Mouse (Mus musculus) ES-Bruce4 (cell line): ENCODE data around the gene Ddr2. TPM values are rescaled to one million over a fixed set of nuclear protein-coding genes. Genes with fewer than 3 reads are reported as not detected.

Experiments
- H3K27ac ChIP-seq: 2 replicates; pipeline ENCODE4 v1.5.1; 2012; ENCODE audit warnings: low read length, inconsistent platforms; ENCODE audit not compliant: insufficient read depth
- H3K27me3 ChIP-seq: 2 replicates; pipeline ENCODE4 v1.6.1; 2012; ENCODE audit warnings: mild to moderate bottlenecking, low read length, inconsistent platforms; ENCODE audit not compliant: control insufficient read depth, poor library complexity, insufficient read depth, severe bottlenecking
- H3K36me3 ChIP-seq: 2 replicates; pipeline ENCODE4 v1.6.1; 2012; ENCODE audit warnings: inconsistent platforms, mild to moderate bottlenecking, low read length, moderate library complexity; ENCODE audit not compliant: control insufficient read depth, poor library complexity, insufficient read depth, severe bottlenecking
- H3K4me1 ChIP-seq: one replicate; pipeline ENCODE4 v1.8.1; 2011; ENCODE audit warnings: low read length; ENCODE audit not compliant: control insufficient read depth, insufficient read depth
- H3K4me3 ChIP-seq: 2 replicates; pipeline ENCODE4 v1.5.1; 2011; ENCODE audit warnings: low read depth, mild to moderate bottlenecking, low read length
- H3K9ac ChIP-seq: 2 replicates; pipeline ENCODE4 v1.6.1; 2012; ENCODE audit warnings: low read depth, mild to moderate bottlenecking, inconsistent platforms; ENCODE audit not compliant: poor library complexity, severe bottlenecking
- H3K9me3 ChIP-seq: replicated peaks from 2 replicates; pipeline ENCODE4 v1.6.1; 2012; ENCODE audit warnings: mild to moderate bottlenecking, low read length, inconsistent platforms; ENCODE audit not compliant: control insufficient read depth, poor library complexity, insufficient read depth, severe bottlenecking
- CTCF ChIP-seq: IDR thresholded peaks from one replicate; pipeline ENCODE4 v1.8.1; 2011; ENCODE audit warnings: low read depth, low read length
- EP300 ChIP-seq: IDR thresholded peaks from 2 replicates; pipeline ENCODE4 v1.6.1; 2011; ENCODE audit warnings: low read depth, low read length; ENCODE audit not compliant: insufficient read depth
- POLR2A ChIP-seq: IDR thresholded peaks from one replicate; pipeline ENCODE4 v1.8.1; 2011; ENCODE audit warnings: low read length; ENCODE audit not compliant: insufficient read depth
- polyA plus RNA-seq: library from polyadenylated mRNA; stranded (reverse); fragments of >200 nt; gene quantifications from 2 replicates; pipeline ENCODE4 v1.2.4, GENCODE M21; 2011; ENCODE audit warnings: low read depth; ENCODE audit not compliant: missing spikeins, insufficient read depth, insufficient read length

The Ddr2 gene
- polyA plus RNA-seq, 1 experiment: 1.7 TPM

DNA sequence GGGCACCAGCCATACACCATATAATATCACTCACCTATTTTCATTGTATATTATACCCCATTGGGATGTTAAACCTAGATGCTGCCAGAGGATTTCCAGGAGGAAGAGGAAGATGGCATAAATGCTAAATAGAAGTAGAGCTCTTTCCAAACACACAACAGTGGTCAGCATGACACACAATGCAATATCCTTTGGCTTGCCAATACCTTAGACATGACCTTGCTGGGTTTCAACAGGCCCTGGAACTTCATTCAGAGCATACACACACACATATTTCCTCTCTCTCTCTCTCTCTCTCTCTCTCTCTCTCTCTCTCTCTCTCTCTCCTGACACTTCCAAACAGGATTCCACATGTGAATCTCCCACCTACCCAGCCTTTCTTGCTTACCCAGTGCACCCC, 66.8 kb downstream of the Ddr2 start:
- Histone ChIP-seq H3K4me3 (no peak overlapping the region), H3K36me3 (no peaks in the 10 kb centered on the region), H3K4me1 (no peaks in the 10 kb centered on the region), H3K9me3 (no peaks in the 10 kb centered on the region), H3K27me3 (no peaks in the 10 kb centered on the region), H3K9ac (no peak overlapping the region), H3K27ac (no peak overlapping the region)
- TF ChIP-seq POLR2A (no peak), EP300 (no peak), CTCF (no peak)

DNA sequence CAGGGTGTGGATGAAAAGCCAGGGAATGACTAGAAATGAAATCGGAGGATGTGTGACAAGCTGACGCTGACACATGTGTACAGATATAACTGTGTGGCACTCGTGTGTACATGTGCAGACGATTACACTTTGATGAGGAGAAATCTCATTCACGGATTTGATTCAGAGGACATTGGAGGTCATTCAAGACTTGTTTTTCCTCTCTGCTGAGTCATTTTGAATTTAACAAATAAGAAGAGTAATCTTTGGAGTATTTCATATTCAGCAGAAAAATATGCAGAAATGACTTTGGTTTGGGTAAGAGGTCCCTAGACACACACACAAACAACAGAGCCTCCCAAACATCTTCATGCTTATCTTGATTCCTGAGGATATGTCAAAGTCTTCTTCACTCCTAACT, 67.6 kb downstream of the Ddr2 start:
- TF ChIP-seq CTCF: no peak
- TF ChIP-seq POLR2A: no peak
- no peak for TF ChIP-seq EP300
- no peaks in the 10 kb centered on the region for H3K9me3 ChIP-seq
- no peak overlapping the region for H3K27ac ChIP-seq
- no peaks in the 10 kb centered on the region for H3K4me1 ChIP-seq
- no peak overlapping the region for H3K4me3 ChIP-seq
- H3K27me3 ChIP-seq: no peaks in the 10 kb centered on the region
- no peaks in the 10 kb centered on the region for H3K36me3 ChIP-seq
- no peak overlapping the region for H3K9ac ChIP-seq

DNA sequence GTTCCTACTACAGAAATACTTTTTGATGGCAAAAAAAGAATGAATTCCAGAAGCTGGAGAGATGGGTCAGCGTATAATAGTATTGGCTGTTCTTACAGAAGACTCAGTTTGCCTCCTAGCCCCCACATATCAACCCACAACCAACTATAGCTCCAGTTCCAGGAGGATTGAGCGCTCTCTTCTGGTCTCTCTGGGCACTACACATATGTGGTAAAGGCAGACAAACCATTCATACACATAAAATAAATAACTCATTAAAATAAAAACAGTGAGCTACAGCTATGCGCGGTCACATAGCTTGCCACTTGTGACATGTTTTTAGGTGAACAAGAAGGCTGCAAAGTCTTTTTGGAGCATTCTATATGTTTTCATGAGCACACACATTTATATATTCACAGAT, 71.2 kb downstream of the Ddr2 start:
- Histone ChIP-seq H3K36me3 (no peaks in the 10 kb centered on the region), H3K4me3 (no peak overlapping the region), H3K9me3 (no peaks in the 10 kb centered on the region), H3K27me3 (no peaks in the 10 kb centered on the region), H3K27ac (no peak overlapping the region), H3K4me1 (no peaks in the 10 kb centered on the region), H3K9ac (no peak overlapping the region)
- no peak for TF ChIP-seq EP300
- no peak for TF ChIP-seq POLR2A
- TF ChIP-seq CTCF: no peak

DNA sequence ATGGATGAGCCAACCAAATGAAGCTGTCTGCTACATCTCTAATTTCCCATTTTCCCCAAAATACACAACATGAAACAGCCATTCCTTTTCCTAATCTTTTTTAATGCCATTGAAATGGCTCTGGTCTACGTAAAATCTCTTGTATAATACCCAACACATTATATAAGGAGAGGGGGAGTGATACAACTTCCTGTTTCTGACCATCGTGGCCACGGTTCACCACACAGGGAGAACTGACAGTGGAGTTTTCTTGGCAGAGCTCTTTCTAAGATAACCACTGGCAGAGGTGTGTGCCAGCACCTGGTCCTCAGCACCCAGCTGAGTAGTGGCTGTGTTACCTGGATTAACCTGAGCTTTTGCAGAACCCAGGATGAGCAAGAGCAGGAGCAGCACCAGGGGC, 75.0 kb downstream of the Ddr2 start:
- Histone ChIP-seq H3K9me3 (no peaks in the 10 kb centered on the region), H3K27ac (no peak overlapping the region), H3K9ac (no peak overlapping the region), H3K4me1 (no peaks in the 10 kb centered on the region), H3K4me3 (no peak overlapping the region), H3K27me3 (no peaks in the 10 kb centered on the region), H3K36me3 (no peaks in the 10 kb centered on the region)
- no peak for TF ChIP-seq CTCF
- TF ChIP-seq EP300: no peak
- TF ChIP-seq POLR2A: no peak

DNA sequence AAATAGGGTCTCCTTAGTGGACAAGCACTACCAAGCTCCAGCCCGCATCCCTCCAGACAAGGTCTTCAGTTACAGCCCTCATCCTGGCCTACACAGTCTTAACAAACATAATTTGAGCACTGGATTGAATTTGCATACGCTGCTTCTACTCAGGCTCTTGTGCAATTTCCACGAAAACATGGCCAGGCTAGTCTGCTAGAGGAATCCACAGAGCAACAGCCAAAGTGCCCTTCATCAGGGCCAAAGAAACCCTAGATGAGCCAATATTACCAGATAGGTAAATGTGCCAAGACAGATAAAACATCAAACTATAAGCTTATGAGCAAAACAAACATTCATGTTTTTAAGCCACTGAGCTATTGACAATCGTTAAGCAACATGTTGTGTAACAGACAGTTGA, 75.6 kb downstream of the Ddr2 start:
- H3K27ac ChIP-seq: no peak overlapping the region
- H3K4me1 ChIP-seq: no peaks in the 10 kb centered on the region
- no peaks in the 10 kb centered on the region for H3K27me3 ChIP-seq
- no peaks in the 10 kb centered on the region for H3K9me3 ChIP-seq
- H3K36me3 ChIP-seq: no peaks in the 10 kb centered on the region
- TF ChIP-seq CTCF: no peak
- no peak for TF ChIP-seq EP300
- no peak for TF ChIP-seq POLR2A
- no peak overlapping the region for H3K9ac ChIP-seq
- no peak overlapping the region for H3K4me3 ChIP-seq

DNA sequence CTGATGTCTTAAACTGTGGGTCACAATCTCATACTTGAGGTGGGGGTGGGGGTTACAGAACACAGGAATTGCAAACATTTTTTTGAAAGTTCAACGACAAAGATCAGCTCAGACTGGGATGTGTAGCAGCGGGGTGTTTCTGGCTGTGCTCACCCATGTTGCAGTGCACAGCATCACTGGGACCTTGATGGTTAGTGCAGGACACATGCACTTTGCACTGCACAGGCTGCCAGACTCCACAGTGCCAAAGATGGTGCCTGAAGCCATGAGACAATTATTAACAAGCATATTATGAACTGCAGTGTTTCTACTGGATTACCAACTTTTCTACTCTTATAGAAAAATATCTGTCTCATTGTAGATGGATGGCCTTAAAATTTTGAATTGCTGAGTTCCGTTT, 78.9 kb downstream of the Ddr2 start:
- TF ChIP-seq CTCF (no peak), POLR2A (no peak), EP300 (no peak)
- Histone ChIP-seq H3K27ac (no peak overlapping the region), H3K9ac (no peak overlapping the region), H3K4me3 (no peak overlapping the region), H3K4me1 (no peaks in the 10 kb centered on the region), H3K36me3 (no peaks in the 10 kb centered on the region), H3K9me3 (no peaks in the 10 kb centered on the region), H3K27me3 (no peaks in the 10 kb centered on the region)
